Mouse (Mus musculus): ENCODE measurements around the gene Itfg2. TPM values are rescaled to one million over a fixed set of nuclear protein-coding genes. Genes with fewer than 3 reads are reported as not detected.

Itfg2 gene
- total and polyA plus RNA-seq, 3 experiments, result 16.6 to 44.8 TPM; not detected in 1

GRCm38 (mm10) chr6:128375192-128375591 is 49.5 kb downstream of the Itfg2 start, which contains the start of the genes Tex52 and Gm44596:
Gene Tex52, plus strand, starts transcription at chr6:128375456.
Gene Gm44596, plus strand, starts transcription at chr6:128375503.
- Histone ChIP-seq H3K79me2 (ENCODE audit: control insufficient read depth, insufficient read depth, low read length, poor library complexity) (no peaks in the 10 kb centered on the region), H3K4me1 (ENCODE audit: control insufficient read depth in 1 of 2, insufficient read depth in 2 of 2, low read length in 2 of 2) (peaks cover 0 to 4% of the 10 kb centered on the region in 2 experiments; a peak in 1 of 4 replicates), H3K27ac (ENCODE audit: control insufficient read depth, low read depth, low read length) (no peak within 1 kb of the TSS), H3K9me3 (replicated peaks; ENCODE audit: insufficient read depth, low read length) (no peaks in the 10 kb centered on the region), H3K27me3 (ENCODE audit: control insufficient read depth in 1 of 2, insufficient read depth in 2 of 2, low read length in 2 of 2) (no peaks in the 10 kb centered on the region), H3K4me3 (ENCODE audit: control insufficient read depth in 1 of 2, insufficient read depth in 1 of 2, low read depth in 2 of 2, low read length in 2 of 2) (no peak within 1 kb of the TSS), H3K36me3 (ENCODE audit: control insufficient read depth in 1 of 2, insufficient read depth in 2 of 2, low read length in 2 of 2) (peaks cover 0 to 3% of the 10 kb centered on the region in 2 experiments; a peak in 2 of 4 replicates), H3K9ac (ENCODE audit: control insufficient read depth, low read depth, low read length, poor library complexity, severe bottlenecking) (no peak within 1 kb of the TSS)
- DNase-seq (ENCODE audit: low read depth, low spot score), result no peak
- TF ChIP-seq CHD1 (IDR thresholded peaks at IDR 0.05; ENCODE audit: low read depth, low read length), result no peak
- TF ChIP-seq BHLHE40 (IDR thresholded peaks at IDR 0.05; ENCODE audit: borderline replicate concordance, low read depth, low read length), result no peak
- TF ChIP-seq ZKSCAN1 (IDR thresholded peaks at IDR 0.05; ENCODE audit: low read depth, low read length), result no peak
- TF ChIP-seq POLR2A (IDR thresholded peaks at IDR 0.05; ENCODE audit: control insufficient read depth in 1 of 2, insufficient read depth in 1 of 2, low read depth in 1 of 2, low read length in 2 of 2, poor library complexity in 1 of 2), result peak in 1 of 2 experiments; percentile 31; a peak in 1 of 4 replicates
- TF ChIP-seq MAX (IDR thresholded peaks at IDR 0.05; ENCODE audit: low read length), result no peak
- no peak for TF ChIP-seq HCFC1 (IDR thresholded peaks at IDR 0.05; ENCODE audit: low read depth, low read length)

- H3K27me3 ChIP-seq (ENCODE audit: control insufficient read depth in 1 of 2, insufficient read depth in 2 of 2, low read length in 2 of 2), result no peaks in the 10 kb centered on the region
- no peak for TF ChIP-seq GABPA (IDR thresholded peaks at IDR 0.05; ENCODE audit: low read depth, low read length)
- DNase-seq (ENCODE audit: low read depth, low spot score), result no peak
Measured at GRCm38 (mm10) chr6:128370040-128370439, 54.7 kb downstream of the Itfg2 start.

GRCm38 (mm10) chr6:128366466-128366865 is 58.3 kb downstream of the Itfg2 start:
- H3K27ac ChIP-seq (ENCODE audit: control insufficient read depth, low read depth, low read length), result no peak overlapping the region
- no peak for TF ChIP-seq RCOR1 (IDR thresholded peaks at IDR 0.05; ENCODE audit: low read depth, low read length)
- TF ChIP-seq KAT2A (conservative IDR thresholded peaks at IDR 0.05; ENCODE audit: low read depth, low read length), result no peak
- TF ChIP-seq MAFK (IDR thresholded peaks at IDR 0.05; ENCODE audit: borderline replicate concordance, low read depth, low read length), result no peak
- TF ChIP-seq TBP (IDR thresholded peaks at IDR 0.05; ENCODE audit: low read depth, low read length), result no peak
- no peak for TF ChIP-seq ZC3H11A (IDR thresholded peaks at IDR 0.05; ENCODE audit: low read depth, low read length)
- TF ChIP-seq EP300 (IDR thresholded peaks at IDR 0.05; ENCODE audit: low read depth in 1 of 2, low read length in 2 of 2), result no peak
- TF ChIP-seq CHD2 (IDR thresholded peaks at IDR 0.05; ENCODE audit: low read length), result no peak
- no peak for TF ChIP-seq NRF1 (IDR thresholded peaks at IDR 0.05; ENCODE audit: insufficient read depth, low read depth, low read length, poor library complexity, severe bottlenecking)
- no peak for TF ChIP-seq E2F4 (IDR thresholded peaks at IDR 0.05; ENCODE audit: borderline replicate concordance, low read depth, low read length)
- TF ChIP-seq MAX (IDR thresholded peaks at IDR 0.05; ENCODE audit: low read length), result no peak
- TF ChIP-seq ZNF384 (IDR thresholded peaks at IDR 0.05; ENCODE audit: low read depth, low read length), result no peak
- TF ChIP-seq POLR2A (IDR thresholded peaks at IDR 0.05; ENCODE audit: control insufficient read depth in 1 of 2, insufficient read depth in 1 of 2, low read depth in 1 of 2, low read length in 2 of 2, poor library complexity in 1 of 2), result no peak
- no peak for TF ChIP-seq NELFE (IDR thresholded peaks at IDR 0.05; ENCODE audit: low read depth, low read length)
- TF ChIP-seq MXI1 (IDR thresholded peaks at IDR 0.05; ENCODE audit: low read depth, low read length), result no peak
- no peak for TF ChIP-seq MYB (IDR thresholded peaks at IDR 0.05; ENCODE audit: low read depth, low read length)
- no peak for TF ChIP-seq ELF1 (IDR thresholded peaks at IDR 0.05; ENCODE audit: low read depth, low read length)
- TF ChIP-seq ETS1 (IDR thresholded peaks at IDR 0.05; ENCODE audit: low read depth, low read length), result no peak
- no peak for TF ChIP-seq USF2 (IDR thresholded peaks at IDR 0.05; ENCODE audit: borderline replicate concordance in 1 of 2, insufficient read depth in 1 of 2, low read depth in 1 of 2, low read length in 2 of 2)
- TF ChIP-seq MYC (IDR thresholded peaks at IDR 0.05; ENCODE audit: low read depth, low read length), result no peak
- no peak for DNase-seq (ENCODE audit: low read depth, low spot score)
- H3K9ac ChIP-seq (ENCODE audit: control insufficient read depth, low read depth, low read length, poor library complexity, severe bottlenecking), result no peak overlapping the region
- H3K79me2 ChIP-seq (ENCODE audit: control insufficient read depth, insufficient read depth, low read length, poor library complexity), result peaks cover 30% of the 10 kb centered on the region
- no peaks in the 10 kb centered on the region for H3K27me3 ChIP-seq (ENCODE audit: control insufficient read depth in 1 of 2, insufficient read depth in 2 of 2, low read length in 2 of 2)
- no peak overlapping the region for H3K4me3 ChIP-seq (ENCODE audit: control insufficient read depth in 1 of 2, insufficient read depth in 1 of 2, low read depth in 2 of 2, low read length in 2 of 2)
- H3K36me3 ChIP-seq (ENCODE audit: control insufficient read depth in 1 of 2, insufficient read depth in 2 of 2, low read length in 2 of 2), result peaks cover 4 to 9% of the 10 kb centered on the region in 2 experiments
- peaks cover 0 to 2% of the 10 kb centered on the region in 2 experiments; a peak in 2 of 4 replicates for H3K4me1 ChIP-seq (ENCODE audit: control insufficient read depth in 1 of 2, insufficient read depth in 2 of 2, low read length in 2 of 2)
- no peaks in the 10 kb centered on the region for H3K9me3 ChIP-seq (replicated peaks; ENCODE audit: insufficient read depth, low read length)

More at GRCm38 (mm10) chr6:128370040-128370439, 54.7 kb downstream of the Itfg2 start:
- H3K79me2 ChIP-seq (ENCODE audit: control insufficient read depth, insufficient read depth, low read length, poor library complexity), result peaks cover 3% of the 10 kb centered on the region; the same call in 1 of the 2 replicates
- H3K9me3 ChIP-seq (replicated peaks; ENCODE audit: insufficient read depth, low read length), result no peaks in the 10 kb centered on the region
- no peak overlapping the region for H3K27ac ChIP-seq (ENCODE audit: control insufficient read depth, low read depth, low read length)
- no peak overlapping the region for H3K9ac ChIP-seq (ENCODE audit: control insufficient read depth, low read depth, low read length, poor library complexity, severe bottlenecking)
- H3K4me1 ChIP-seq (ENCODE audit: control insufficient read depth in 1 of 2, insufficient read depth in 2 of 2, low read length in 2 of 2), result no peaks in the 10 kb centered on the region
- H3K36me3 ChIP-seq (ENCODE audit: control insufficient read depth in 1 of 2, insufficient read depth in 2 of 2, low read length in 2 of 2), result peaks cover 0 to 11% of the 10 kb centered on the region in 2 experiments; a peak in 2 of 4 replicates
- no peak overlapping the region for H3K4me3 ChIP-seq (ENCODE audit: control insufficient read depth in 1 of 2, insufficient read depth in 1 of 2, low read depth in 2 of 2, low read length in 2 of 2)

Measured in MEL (cell line).